Mouse (Mus musculus) cerebellum, adult 2 months (tissue): ENCODE measurements around the gene Ksr2. TPM values are rescaled to one million over a fixed set of nuclear protein-coding genes. Genes with fewer than 3 reads are reported as not detected.

Experiments
- DNase-seq, 2 experiments: peaks; one replicate each; pipeline ENCODE4 v3.0.0; 2021
- H3K27ac ChIP-seq: fragments of 200-500 bp; 2 replicates; pipeline ENCODE4 v1.5.1; 2012; ENCODE audit warnings: low read length, control low read depth, inconsistent platforms; ENCODE audit not compliant: insufficient read depth
- H3K27me3 ChIP-seq: fragments of 200-500 bp; 2 replicates; pipeline ENCODE4 v1.6.1; 2012; ENCODE audit warnings: inconsistent platforms, mild to moderate bottlenecking, low read length, moderate library complexity; ENCODE audit not compliant: control insufficient read depth, insufficient read depth
- H3K4me1 ChIP-seq: fragments of 200-500 bp; 2 replicates; pipeline ENCODE4 v1.6.1; 2011; ENCODE audit warnings: low read length; ENCODE audit not compliant: control insufficient read depth, insufficient read depth
- H3K4me3 ChIP-seq: fragments of 200-500 bp; replicated peaks from 2 replicates; pipeline ENCODE3; 2011; ENCODE audit warnings: mild to moderate bottlenecking, low read depth, low read length, control low read depth; ENCODE audit not compliant: insufficient read depth
- CTCF ChIP-seq: fragments of 200-500 bp; IDR thresholded peaks from 2 replicates; pipeline ENCODE4 v1.5.1; 2011; ENCODE audit warnings: low read depth, mild to moderate bottlenecking, control low read depth, low read length, moderate library complexity, borderline replicate concordance; ENCODE audit not compliant: insufficient read depth
- POLR2A ChIP-seq: fragments of 200-500 bp; IDR thresholded peaks from 2 replicates; pipeline ENCODE4 v1.6.1; 2011; ENCODE audit warnings: low read length, control low read depth, borderline replicate concordance; ENCODE audit not compliant: insufficient read depth
- WGBS: fragments of 180-500 bp; shearing (Covaris S2); methylation state at CpG from one replicate; pipeline ENCODE4 v1.1.7; 2018; 5-methylcytosine and 5-hydroxymethylcytosine counted together
- polyA plus RNA-seq: library from polyadenylated mRNA; depleted of rRNA; stranded (reverse); fragments of >200 nt; gene quantifications from 2 replicates; pipeline ENCODE4 v1.2.3, GENCODE M21; 2012

The Ksr2 gene
- polyA plus RNA-seq, 1 experiment: 12.1 TPM

GRCm38 (mm10) chr5:117488155-117488554, 74.4 kb downstream of the Ksr2 start:
- Histone ChIP-seq H3K4me3 (no peak overlapping the region), H3K27ac (no peak overlapping the region), H3K4me1 (peaks cover under 1% of the 10 kb centered on the region; the same call in 1 of the 2 replicates), H3K27me3 (no peaks in the 10 kb centered on the region)
- TF ChIP-seq POLR2A (no peak), CTCF (no peak)
- DNase-seq: no peak
- 71% methylated on average over 6 of the region's 6 CpGs for WGBS

- DNase-seq: no peak
- H3K27ac ChIP-seq: no peak overlapping the region
- H3K27me3 ChIP-seq: no peaks in the 10 kb centered on the region
- H3K4me1 ChIP-seq: peaks cover 4% of the 10 kb centered on the region; the same call in 1 of the 2 replicates
- TF ChIP-seq POLR2A: no peak
- H3K4me3 ChIP-seq: no peak overlapping the region
- WGBS: 86% methylated on average over 16 of the region's 16 CpGs
Measured at GRCm38 (mm10) chr5:117488670-117489325, 75.0 kb downstream of the Ksr2 start.

- no peak for TF ChIP-seq POLR2A
- Histone ChIP-seq H3K27me3 (no peaks in the 10 kb centered on the region), H3K4me3 (no peak overlapping the region), H3K4me1 (peaks cover 4% of the 10 kb centered on the region; the same call in 1 of the 2 replicates), H3K27ac (no peak overlapping the region)
- DNase-seq: peak in 1 of 2 experiments; percentile 26
- WGBS: 12% methylated on average over 31 of the region's 31 CpGs
Measured at GRCm38 (mm10) chr5:117492933-117493863, 79.4 kb downstream of the Ksr2 start.

- H3K4me3 ChIP-seq: no peak overlapping the region
- peaks cover 4% of the 10 kb centered on the region; the same call in 1 of the 2 replicates for H3K4me1 ChIP-seq
- no peaks in the 10 kb centered on the region for H3K27me3 ChIP-seq
- no peak overlapping the region for H3K27ac ChIP-seq
- peak; percentile 96 for TF ChIP-seq CTCF
- no peak for TF ChIP-seq POLR2A
- peak; percentile 73 to 80 for DNase-seq
- 12% methylated on average over 7 of the region's 7 CpGs for WGBS
Measured at GRCm38 (mm10) chr5:117493947-117494346, 80.1 kb downstream of the Ksr2 start.

- peak; percentile 64 for TF ChIP-seq CTCF
- no peak for TF ChIP-seq POLR2A
- WGBS: 68% methylated on average over 21 of the region's 21 CpGs
- H3K4me3 ChIP-seq: no peak overlapping the region
- DNase-seq: peak in 1 of 2 experiments; percentile 17
- H3K27ac ChIP-seq: no peak overlapping the region
- H3K27me3 ChIP-seq: no peaks in the 10 kb centered on the region
- peaks cover 4% of the 10 kb centered on the region; the same call in 1 of the 2 replicates for H3K4me1 ChIP-seq
Measured at GRCm38 (mm10) chr5:117497084-117497483, 83.3 kb downstream of the Ksr2 start.

GRCm38 (mm10) chr5:117502611-117503010, 88.8 kb downstream of the Ksr2 start:
- H3K4me1 ChIP-seq: no peaks in the 10 kb centered on the region

GRCm38 (mm10) chr5:117504431-117504830, 90.6 kb downstream of the Ksr2 start:
- Histone ChIP-seq H3K27ac (no peak overlapping the region), H3K4me3 (no peak overlapping the region), H3K4me1 (no peaks in the 10 kb centered on the region), H3K27me3 (no peaks in the 10 kb centered on the region)
- peak in 1 of 2 experiments; percentile 24 for DNase-seq
- 87% methylated on average over 5 of the region's 5 CpGs for WGBS
- TF ChIP-seq POLR2A (no peak), CTCF (peak; percentile 42; the same call in 1 of the 2 replicates)

More at GRCm38 (mm10) chr5:117502611-117503010, 88.8 kb downstream of the Ksr2 start:
- WGBS: 88% methylated on average over 5 of the region's 5 CpGs
- Histone ChIP-seq H3K27me3 (no peaks in the 10 kb centered on the region), H3K27ac (no peak overlapping the region), H3K4me3 (no peak overlapping the region)
- peak; percentile 82 for TF ChIP-seq CTCF
- TF ChIP-seq POLR2A: no peak
- peak in 1 of 2 experiments; percentile 31 for DNase-seq
